Mouse (Mus musculus) limb, embryonic 15.5 days (tissue): ENCODE data around the gene Rabl3. TPM values are rescaled to one million over a fixed set of nuclear protein-coding genes. Genes with fewer than 3 reads are reported as not detected.

Experiments
- ATAC-seq: fragments of 200-750 bp; cut with Nextera tagmentation; 2 replicates; pipeline ENCODE4 v1.8.0; 2017; ENCODE audit warnings: low read depth, moderate TSS enrichment; ENCODE audit not compliant: insufficient number of reproducible peaks, low FRiP score, low TSS enrichment
- H3K27ac ChIP-seq: fragments of 300-500 bp; sonication (generic); 2 replicates; pipeline ENCODE4 v1.5.1; 2015; ENCODE audit warnings: moderate library complexity, mild to moderate bottlenecking, inconsistent platforms
- H3K27me3 ChIP-seq: fragments of 300-500 bp; sonication (generic); 2 replicates; pipeline ENCODE4 v1.6.1; 2015; ENCODE audit warnings: inconsistent platforms
- H3K36me3 ChIP-seq: fragments of 300-500 bp; sonication (generic); 2 replicates; pipeline ENCODE4 v1.6.1; 2015; ENCODE audit warnings: inconsistent platforms
- H3K4me1 ChIP-seq: fragments of 300-500 bp; sonication (generic); 2 replicates; pipeline ENCODE4 v1.6.1; 2015; ENCODE audit warnings: inconsistent platforms
- H3K4me2 ChIP-seq: fragments of 300-500 bp; sonication (generic); 2 replicates; pipeline ENCODE4 v1.6.1; 2015; ENCODE audit warnings: mild to moderate bottlenecking, inconsistent platforms
- H3K4me3 ChIP-seq: fragments of 300-500 bp; sonication (generic); 2 replicates; pipeline ENCODE4 v1.5.1; 2015; ENCODE audit warnings: mild to moderate bottlenecking, inconsistent platforms
- H3K9ac ChIP-seq: fragments of 300-500 bp; sonication (generic); 2 replicates; pipeline ENCODE4 v1.6.1; 2015; ENCODE audit warnings: inconsistent platforms
- H3K9me3 ChIP-seq: fragments of 300-500 bp; sonication (generic); 2 replicates; pipeline ENCODE4 v1.6.1; 2016; ENCODE audit warnings: inconsistent platforms
- WGBS: fragments of 180-500 bp; shearing (Covaris S2); methylation state at CpG from one replicate; pipeline ENCODE4 v1.1.7; 2015; 5-methylcytosine and 5-hydroxymethylcytosine counted together
- polyA plus RNA-seq: library from polyadenylated mRNA; unstranded; fragments of >200 nt; fragmentation: Nextera tagmentation; extraction: Ambion mirVana; gene quantifications from 2 replicates; pipeline ENCODE4 v1.2.1, GENCODE M21; 2015

Rabl3 gene
- polyA plus RNA-seq, 1 experiment from 2014 or later = 22.8 TPM

GRCm38 (mm10) chr16:37552824-37553223 is 13.1 kb downstream of the Rabl3 start:
- H3K27me3 ChIP-seq = no peaks in the 10 kb centered on the region
- ATAC-seq = no peak
- no peaks in the 10 kb centered on the region for H3K9me3 ChIP-seq
- H3K4me2 ChIP-seq = no peak overlapping the region
- no peak overlapping the region for H3K9ac ChIP-seq
- peaks cover 11% of the 10 kb centered on the region for H3K36me3 ChIP-seq
- H3K4me1 ChIP-seq = no peaks in the 10 kb centered on the region
- no peak overlapping the region for H3K27ac ChIP-seq
- WGBS = 86% methylated on average over 3 of the region's 3 CpGs
- H3K4me3 ChIP-seq = no peak overlapping the region

GRCm38 (mm10) chr16:37562414-37562813 is 22.7 kb downstream of the Rabl3 start:
- no peaks in the 10 kb centered on the region for H3K9me3 ChIP-seq
- WGBS = 91% methylated on average over 6 of the region's 6 CpGs

GRCm38 (mm10) chr16:37562961-37563360 is 23.3 kb downstream of the Rabl3 start:
- H3K9me3 ChIP-seq = no peaks in the 10 kb centered on the region
- H3K27ac ChIP-seq = no peak overlapping the region
- H3K4me1 ChIP-seq = no peaks in the 10 kb centered on the region
- H3K9ac ChIP-seq = no peak overlapping the region
- H3K4me2 ChIP-seq = no peak overlapping the region
- no peak overlapping the region for H3K4me3 ChIP-seq
- 90% methylated on average over 5 of the region's 5 CpGs for WGBS
- ATAC-seq = no peak
- no peaks in the 10 kb centered on the region for H3K27me3 ChIP-seq
- H3K36me3 ChIP-seq = peaks cover 11% of the 10 kb centered on the region

More at GRCm38 (mm10) chr16:37562414-37562813, 22.7 kb downstream of the Rabl3 start:
- no peak for ATAC-seq
- Histone ChIP-seq H3K4me1 (no peaks in the 10 kb centered on the region), H3K4me2 (no peak overlapping the region), H3K27ac (no peak overlapping the region), H3K27me3 (no peaks in the 10 kb centered on the region), H3K9ac (no peak overlapping the region), H3K4me3 (no peak overlapping the region), H3K36me3 (peaks cover 16% of the 10 kb centered on the region)

GRCm38 (mm10) chr16:37565117-37565516 is 25.4 kb downstream of the Rabl3 start:
- Histone ChIP-seq H3K9me3 (no peaks in the 10 kb centered on the region), H3K27me3 (no peaks in the 10 kb centered on the region), H3K36me3 (no peaks in the 10 kb centered on the region), H3K4me2 (no peak overlapping the region), H3K27ac (no peak overlapping the region), H3K4me3 (no peak overlapping the region), H3K9ac (no peak overlapping the region), H3K4me1 (no peaks in the 10 kb centered on the region)
- ATAC-seq = no peak
- WGBS = 88% methylated on average over 1 of the region's 1 CpGs

- 72% methylated on average over 6 of the region's 6 CpGs for whole genome bisulfite sequencing
- Histone ChIP-seq H3K9me3 (no peaks in the 10 kb centered on the region), H3K36me3 (no peaks in the 10 kb centered on the region), H3K4me2 (no peak overlapping the region), H3K27ac (no peak overlapping the region), H3K9ac (no peak overlapping the region), H3K27me3 (no peaks in the 10 kb centered on the region), H3K4me1 (no peaks in the 10 kb centered on the region), H3K4me3 (no peak overlapping the region)
- no peak for ATAC-seq
Measured at GRCm38 (mm10) chr16:37566107-37566506, 26.4 kb downstream of the Rabl3 start.

GRCm38 (mm10) chr16:37567113-37568050 is 27.7 kb downstream of the Rabl3 start:
- Histone ChIP-seq H3K9ac (no peak overlapping the region), H3K4me3 (no peak overlapping the region), H3K4me1 (0 out of 2 replicates have a peak, but pooled peaks cover 9% of the 10 kb centered on the region), H3K36me3 (no peaks in the 10 kb centered on the region), H3K4me2 (no peak overlapping the region), H3K27me3 (no peaks in the 10 kb centered on the region), H3K27ac (no peak overlapping the region), H3K9me3 (no peaks in the 10 kb centered on the region)
- 88% methylated on average over 12 of the region's 12 CpGs for WGBS
- no peak for ATAC-seq

- H3K4me2 ChIP-seq = no peak overlapping the region
- H3K36me3 ChIP-seq = no peaks in the 10 kb centered on the region
- 35% methylated on average over 3 of the region's 3 CpGs for WGBS
- no peak overlapping the region for H3K4me3 ChIP-seq
- H3K9ac ChIP-seq = no peak overlapping the region
- ATAC-seq = no peak
- 0 out of 2 replicates have a peak, but pooled peaks cover 9% of the 10 kb centered on the region for H3K4me1 ChIP-seq
- no peaks in the 10 kb centered on the region for H3K9me3 ChIP-seq
- no peaks in the 10 kb centered on the region for H3K27me3 ChIP-seq
- H3K27ac ChIP-seq = no peak overlapping the region
Measured at GRCm38 (mm10) chr16:37571554-37571953, 31.9 kb downstream of the Rabl3 start.

- 49% methylated on average over 12 of the region's 12 CpGs for WGBS
- no peak for ATAC-seq
- no peaks in the 10 kb centered on the region for H3K9me3 ChIP-seq
- no peak overlapping the region for H3K4me3 ChIP-seq
- no peak overlapping the region for H3K27ac ChIP-seq
- no peak overlapping the region for H3K9ac ChIP-seq
- 0 out of 2 replicates have a peak, but pooled peaks cover 9% of the 10 kb centered on the region for H3K4me1 ChIP-seq
- no peaks in the 10 kb centered on the region for H3K27me3 ChIP-seq
- H3K4me2 ChIP-seq = no peak overlapping the region
- H3K36me3 ChIP-seq = no peaks in the 10 kb centered on the region
Measured at GRCm38 (mm10) chr16:37572117-37572754, 32.6 kb downstream of the Rabl3 start.

GRCm38 (mm10) chr16:37573061-37573460 is 33.4 kb downstream of the Rabl3 start:
- Histone ChIP-seq H3K27ac (no peak overlapping the region), H3K4me1 (0 out of 2 replicates have a peak, but pooled peaks cover 9% of the 10 kb centered on the region), H3K27me3 (no peaks in the 10 kb centered on the region), H3K36me3 (no peaks in the 10 kb centered on the region), H3K9ac (no peak overlapping the region), H3K9me3 (no peaks in the 10 kb centered on the region), H3K4me3 (no peak overlapping the region), H3K4me2 (no peak overlapping the region)
- WGBS = 93% methylated on average over 5 of the region's 5 CpGs
- ATAC-seq = no peak

GRCm38 (mm10) chr16:37575325-37575724 is 35.6 kb downstream of the Rabl3 start:
- Histone ChIP-seq H3K4me2 (no peak overlapping the region), H3K9ac (no peak overlapping the region), H3K9me3 (no peaks in the 10 kb centered on the region), H3K4me3 (no peak overlapping the region), H3K27ac (no peak overlapping the region), H3K27me3 (no peaks in the 10 kb centered on the region), H3K36me3 (no peaks in the 10 kb centered on the region), H3K4me1 (0 out of 2 replicates have a peak, but pooled peaks cover 9% of the 10 kb centered on the region)
- 78% methylated on average over 1 of the region's 3 CpGs for WGBS
- no peak for ATAC-seq

- Histone ChIP-seq H3K4me2 (no peak overlapping the region), H3K36me3 (no peaks in the 10 kb centered on the region), H3K27ac (no peak overlapping the region), H3K4me1 (peaks cover 10% of the 10 kb centered on the region), H3K9ac (no peak overlapping the region), H3K9me3 (no peaks in the 10 kb centered on the region), H3K4me3 (no peak overlapping the region), H3K27me3 (no peaks in the 10 kb centered on the region)
- 83% methylated on average over 1 of the region's 1 CpGs for WGBS
- no peak for ATAC-seq
Measured at GRCm38 (mm10) chr16:37579591-37579990, 39.9 kb downstream of the Rabl3 start.

- H3K27ac ChIP-seq = no peak within 1 kb of the TSS
- no peak within 1 kb of the TSS for H3K4me2 ChIP-seq
- no peaks in the 10 kb centered on the region for H3K9me3 ChIP-seq
- WGBS = 58% methylated on average over 4 of the region's 4 CpGs
- H3K9ac ChIP-seq = no peak within 1 kb of the TSS
- H3K27me3 ChIP-seq = no peaks in the 10 kb centered on the region
- peaks cover 11% of the 10 kb centered on the region for H3K4me1 ChIP-seq
- no peak for ATAC-seq
- H3K36me3 ChIP-seq = no peaks in the 10 kb centered on the region
- no peak within 1 kb of the TSS for H3K4me3 ChIP-seq
Measured at GRCm38 (mm10) chr16:37579994-37580393, 40.3 kb downstream of the Rabl3 start, which contains the start of gene Hgd. Gene Hgd (plus strand): TSS chr16:37580153.
